Comparison of ENCODE assay signal across 8 mouse cellular contexts in genomic region chr13:41016797-41017405, GRCm38 (mm10). TPM values are rescaled to one million over a fixed set of nuclear protein-coding genes. Genes with fewer than 3 reads are reported as not detected.
A peak's percentile ranks its signal among the peaks of the same experiment; 100 is the strongest.
DNase-seq lines count a peak whose midpoint lies in the region; ATAC-seq lines count a peak whose summit lies in the region.

No protein-coding gene starts in this region.

- peak overlapping the region; percentile 78 for H3K9ac ChIP-seq in embryonic facial prominence, embryonic 13.5 days
- peak overlapping the region; percentile 69 for H3K9ac ChIP-seq in intestine, embryonic 15.5 days

- peaks cover 80% of the 10 kb centered on the region for H3K36me3 ChIP-seq in megakaryocyte, embryonic 14.5 days (replicated peaks; ENCODE audit: low read length)
- H3K36me3 ChIP-seq in embryonic facial prominence, embryonic 13.5 days, result peaks cover 63% of the 10 kb centered on the region
- H3K36me3 ChIP-seq in intestine, embryonic 15.5 days, result peaks cover 9% of the 10 kb centered on the region
- peaks cover 34% of the 10 kb centered on the region for H3K36me3 ChIP-seq in macrophage (ENCODE audit: inconsistent target)

- peaks cover 47% of the 10 kb centered on the region for H3K79me2 ChIP-seq in macrophage (ENCODE audit: inconsistent target)

- peak overlapping the region; percentile 95 for H3K4me3 ChIP-seq in megakaryocyte, embryonic 14.5 days (replicated peaks)
- peak overlapping the region; percentile 65 for H3K4me3 ChIP-seq in embryonic facial prominence, embryonic 13.5 days
- peak overlapping the region; percentile 74 for H3K4me3 ChIP-seq in intestine, embryonic 15.5 days (replicated peaks)
- peak overlapping the region; percentile 83 for H3K4me3 ChIP-seq in macrophage (ENCODE audit: inconsistent target)

- WGBS in embryonic facial prominence, embryonic 13.5 days, result 32% methylated on average over 12 of the region's 12 CpGs
- WGBS in intestine, embryonic 15.5 days, result 29% methylated on average over 12 of the region's 12 CpGs
- 49% methylated on average over 12 of the region's 12 CpGs for WGBS in macrophage (ENCODE audit: missing documents)

- H3K27me3 ChIP-seq in megakaryocyte, embryonic 14.5 days (replicated peaks), result no peaks in the 10 kb centered on the region
- no peaks in the 10 kb centered on the region for H3K27me3 ChIP-seq in embryonic facial prominence, embryonic 13.5 days
- H3K27me3 ChIP-seq in intestine, embryonic 15.5 days (replicated peaks), result no peaks in the 10 kb centered on the region

- no peaks in the 10 kb centered on the region for H3K9me3 ChIP-seq in megakaryocyte, embryonic 14.5 days
- no peaks in the 10 kb centered on the region for H3K9me3 ChIP-seq in embryonic facial prominence, embryonic 13.5 days
- H3K9me3 ChIP-seq in intestine, embryonic 15.5 days, result no peaks in the 10 kb centered on the region

- peaks cover 83% of the 10 kb centered on the region for H3K4me1 ChIP-seq in megakaryocyte, embryonic 14.5 days
- peaks cover 20% of the 10 kb centered on the region for H3K4me1 ChIP-seq in embryonic facial prominence, embryonic 13.5 days
- H3K4me1 ChIP-seq in intestine, embryonic 15.5 days (replicated peaks), result peaks cover 10% of the 10 kb centered on the region; the same call in 1 of the 2 replicates

- ATAC-seq in megakaryocyte, adult 5-6 weeks (ENCODE audit: poor library complexity, severe bottlenecking), result no peak
- ATAC-seq in embryonic facial prominence, embryonic 13.5 days (ENCODE audit: insufficient number of reproducible peaks, insufficient read depth, low FRiP score, low TSS enrichment, low read depth), result no peak
- ATAC-seq in intestine, embryonic 15.5 days, result peak; percentile 35

- H3K4me2 ChIP-seq in embryonic facial prominence, embryonic 13.5 days, result peak overlapping the region; percentile 83
- H3K4me2 ChIP-seq in intestine, embryonic 15.5 days (replicated peaks), result peak overlapping the region; percentile 70

- DNase-seq in right cerebral cortex, postnatal 36 days (ENCODE audit: low spot score in 2 of 2), result no peak
- no peak for DNase-seq in gastrocnemius, postnatal 25 days
- DNase-seq in gastrocnemius, postnatal 10 days, result no peak

- peak overlapping the region; percentile 93 for H3K27ac ChIP-seq in embryonic facial prominence, embryonic 13.5 days
- H3K27ac ChIP-seq in intestine, embryonic 15.5 days, result peak overlapping the region; percentile 95
- H3K27ac ChIP-seq in macrophage, result peak overlapping the region; percentile 80

RNA-seq across cellular contexts. Expression of gene Tmem14c, which starts 0.8 kb away (rescaled TPM):
- 53.2 and 191 TPM in 2 replicates for polyA plus RNA-seq in megakaryocyte, embryonic 14.5 days (2012; ENCODE audit: insufficient read depth, low replicate concordance)
- 208 and 221 TPM in 2 replicates for total RNA-seq in megakaryocyte, adult 5-6 weeks (2015)
- total RNA-seq in megakaryocyte, adult 5-6 weeks (2017), result 112 and 125 TPM in 2 replicates
- polyA plus RNA-seq in embryonic facial prominence, embryonic 13.5 days (2015; fragmentation: Nextera tagmentation; extraction: Ambion mirVana), result 201 and 204 TPM in 2 replicates
- 272 and 297 TPM in 2 replicates for polyA plus RNA-seq in intestine, embryonic 15.5 days (2015; fragmentation: Nextera tagmentation; extraction: Ambion mirVana)
- 10 to 100 TPM in 12 of 26 experiments, 1 to 10 TPM in 14; 3.5 to 28.7 (median 9.6) TPM for total RNA-seq in macrophage (2018; cell fraction: chromatin; rRNA removed)
- 100 to 1,000 TPM; 130 to 190 (median 169) TPM for total RNA-seq in macrophage (2018; cell fraction: cytosol; rRNA removed)
- 10 to 100 TPM; 15.1 to 95.1 (median 42.2) TPM for total RNA-seq in macrophage (2018; cell fraction: nucleus; rRNA removed)
- polyA plus RNA-seq in macrophage (2018), result 94.0 to 197 TPM (median 189 TPM) in 3 replicates
- total RNA-seq in gastrocnemius, postnatal 25 days (2021), result 10 to 100 TPM; 80.7 to 82.9 TPM
- 10 to 100 TPM; 65.9 to 79.8 TPM for total RNA-seq in gastrocnemius, postnatal 10 days (2021)

RNA-seq across cellular contexts. Expression of gene Pak1ip1, which starts 16.1 kb away (rescaled TPM):
- polyA plus RNA-seq in megakaryocyte, embryonic 14.5 days (2012; ENCODE audit: insufficient read depth, low replicate concordance), result 12.4 and 51.1 TPM in 2 replicates
- 50.2 and 50.7 TPM in 2 replicates for total RNA-seq in megakaryocyte, adult 5-6 weeks (2015)
- 73.0 and 80.1 TPM in 2 replicates for total RNA-seq in megakaryocyte, adult 5-6 weeks (2017)
- 56.3 and 56.6 TPM in 2 replicates for polyA plus RNA-seq in embryonic facial prominence, embryonic 13.5 days (2015; fragmentation: Nextera tagmentation; extraction: Ambion mirVana)
- polyA plus RNA-seq in intestine, embryonic 15.5 days (2015; fragmentation: Nextera tagmentation; extraction: Ambion mirVana), result 78.8 and 86.0 TPM in 2 replicates
- total RNA-seq in macrophage (2018; cell fraction: chromatin; rRNA removed), result 10 to 100 TPM; 17.3 to 59.1 (median 39.1) TPM
- 10 to 100 TPM; 23.5 to 33.5 (median 26.5) TPM for total RNA-seq in macrophage (2018; cell fraction: cytosol; rRNA removed)
- total RNA-seq in macrophage (2018; cell fraction: nucleus; rRNA removed), result 10 to 100 TPM; 20.5 to 42.4 (median 31.0) TPM
- polyA plus RNA-seq in macrophage (2018), result 24.8 to 43.7 TPM (median 26.7 TPM) in 3 replicates
- total RNA-seq in gastrocnemius, postnatal 25 days (2021), result 10 to 100 TPM; 24.5 to 26.3 TPM
- total RNA-seq in gastrocnemius, postnatal 10 days (2021), result 10 to 100 TPM; 28.7 to 29.0 TPM
